Mouse (Mus musculus): Measurements from ENCODE around the gene Neu1. TPM values are rescaled to one million over a fixed set of nuclear protein-coding genes. Genes with fewer than 3 reads are reported as not detected.
"Not testable (repeated sequence)": the region's sequence is repeated elsewhere in the genome, so short reads cannot be mapped to it uniquely, and the experiment has no call there.

Neu1 gene
- polyA plus RNA-seq, 1 experiment, result 13.6 TPM

DNA sequence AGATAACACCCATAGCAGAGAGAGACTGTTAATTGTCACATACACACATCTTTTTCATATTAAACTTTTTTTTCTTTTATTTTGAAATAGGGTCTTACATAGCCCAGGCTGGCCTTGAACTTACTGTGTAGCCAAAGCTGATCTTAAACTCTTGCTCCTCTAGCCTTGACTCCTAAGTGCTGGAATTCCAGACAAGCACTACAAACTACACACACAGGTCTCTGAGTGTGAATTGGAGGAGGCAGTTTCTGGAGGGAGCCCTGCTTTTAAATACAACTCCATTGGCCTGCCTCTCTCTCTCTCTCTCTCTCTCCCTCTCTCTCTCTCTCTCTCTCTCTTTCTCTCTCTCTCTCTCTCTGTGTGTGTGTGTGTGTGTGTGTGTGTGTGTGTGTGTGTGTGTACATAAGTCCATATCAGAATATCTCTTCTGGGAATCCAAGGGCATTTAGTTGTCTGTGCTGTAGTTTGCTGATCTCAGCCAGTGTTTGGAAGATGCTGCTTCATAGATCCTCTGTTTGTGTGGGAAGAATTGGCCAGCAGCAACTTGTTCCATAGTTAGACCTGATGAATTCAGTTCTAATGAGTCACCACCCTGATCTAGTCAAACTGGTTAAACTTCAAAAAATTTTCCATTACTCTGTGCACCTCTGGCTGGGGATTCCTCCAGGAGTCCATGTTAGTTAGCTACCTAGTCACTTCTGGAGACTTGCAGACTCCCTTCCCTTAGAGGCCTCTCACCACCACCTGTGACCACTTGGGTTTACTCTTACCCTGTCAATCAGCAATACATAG is 29.8 kb downstream of the Neu1 start:
- Histone ChIP-seq H3K4me3 (ENCODE audit: low read depth, low read length) (no peak overlapping the region), H3K36me3 (ENCODE audit: control insufficient read depth, insufficient read depth, low read length, poor library complexity, severe bottlenecking) (no peaks in the 10 kb centered on the region), H3K9me3 (replicated peaks; ENCODE audit: control insufficient read depth, insufficient read depth, low read length, poor library complexity, severe bottlenecking) (no peaks in the 10 kb centered on the region), H3K4me1 (ENCODE audit: control insufficient read depth, insufficient read depth, low read length) (peaks cover 5% of the 10 kb centered on the region), H3K27ac (ENCODE audit: insufficient read depth, low read length) (no peak overlapping the region), H3K9ac (ENCODE audit: low read depth, poor library complexity, severe bottlenecking) (no peak overlapping the region), H3K27me3 (ENCODE audit: control insufficient read depth, insufficient read depth, low read length, poor library complexity, severe bottlenecking) (no peaks in the 10 kb centered on the region)
- TF ChIP-seq CTCF (IDR thresholded peaks at IDR 0.05; ENCODE audit: low read depth, low read length) (no peak), EP300 (IDR thresholded peaks at IDR 0.05; ENCODE audit: insufficient read depth, low read depth, low read length) (no peak), POLR2A (IDR thresholded peaks at IDR 0.05; ENCODE audit: insufficient read depth, low read length) (no peak)

DNA sequence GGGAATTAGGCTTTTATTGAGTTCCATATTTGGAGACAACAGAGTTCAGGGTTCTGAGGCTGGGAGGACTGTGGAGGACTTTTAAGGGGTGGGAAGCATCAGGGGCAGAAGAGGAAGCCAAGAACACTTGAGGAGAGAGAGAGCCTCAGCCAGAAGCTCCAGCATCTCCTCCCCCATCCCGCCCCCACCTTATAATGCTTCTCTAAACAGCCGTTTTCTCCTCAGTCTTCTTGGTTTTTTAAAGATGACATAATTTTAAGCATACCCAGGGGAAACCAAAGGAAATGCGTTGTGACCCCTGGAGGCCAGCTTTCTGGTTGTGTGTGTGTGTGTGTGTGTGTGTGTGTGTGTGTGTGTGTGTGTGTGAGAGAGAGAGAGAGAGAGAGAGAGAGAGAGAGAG is 31.1 kb downstream of the Neu1 start:
- Histone ChIP-seq H3K27me3 (ENCODE audit: control insufficient read depth, insufficient read depth, low read length, poor library complexity, severe bottlenecking) (no peaks in the 10 kb centered on the region), H3K4me1 (ENCODE audit: control insufficient read depth, insufficient read depth, low read length) (peaks cover 5% of the 10 kb centered on the region), H3K9ac (ENCODE audit: low read depth, poor library complexity, severe bottlenecking) (no peak overlapping the region), H3K4me3 (ENCODE audit: low read depth, low read length) (no peak overlapping the region), H3K27ac (ENCODE audit: insufficient read depth, low read length) (no peak overlapping the region), H3K36me3 (ENCODE audit: control insufficient read depth, insufficient read depth, low read length, poor library complexity, severe bottlenecking) (no peaks in the 10 kb centered on the region), H3K9me3 (replicated peaks; ENCODE audit: control insufficient read depth, insufficient read depth, low read length, poor library complexity, severe bottlenecking) (no peaks in the 10 kb centered on the region)
- no peak for TF ChIP-seq CTCF (IDR thresholded peaks at IDR 0.05; ENCODE audit: low read depth, low read length)
- TF ChIP-seq EP300 (IDR thresholded peaks at IDR 0.05; ENCODE audit: insufficient read depth, low read depth, low read length), result no peak
- no peak for TF ChIP-seq POLR2A (IDR thresholded peaks at IDR 0.05; ENCODE audit: insufficient read depth, low read length)

DNA sequence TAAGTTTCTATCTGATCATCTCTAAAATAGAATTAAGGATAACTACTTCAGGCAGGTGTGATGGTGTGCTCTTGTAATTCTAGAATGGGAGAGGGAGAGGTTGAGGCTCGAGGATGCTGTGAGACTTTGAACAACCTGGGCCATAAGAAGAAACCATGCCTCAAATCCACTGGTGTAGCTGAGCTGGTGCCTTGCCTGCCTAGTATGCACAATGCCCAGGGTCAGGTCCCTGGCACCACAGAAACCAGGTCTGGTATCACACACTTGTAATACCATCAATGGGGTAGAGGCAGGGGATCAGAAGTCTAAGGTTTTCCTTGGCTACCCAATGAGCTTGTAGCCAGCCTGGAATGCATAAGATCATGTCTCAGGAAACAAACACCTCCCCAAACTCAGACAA is 31.8 kb downstream of the Neu1 start:
- peaks cover 5% of the 10 kb centered on the region for H3K4me1 ChIP-seq (ENCODE audit: control insufficient read depth, insufficient read depth, low read length)
- no peak overlapping the region for H3K4me3 ChIP-seq (ENCODE audit: low read depth, low read length)
- no peaks in the 10 kb centered on the region for H3K9me3 ChIP-seq (replicated peaks; ENCODE audit: control insufficient read depth, insufficient read depth, low read length, poor library complexity, severe bottlenecking)
- no peak overlapping the region for H3K27ac ChIP-seq (ENCODE audit: insufficient read depth, low read length)
- H3K36me3 ChIP-seq (ENCODE audit: control insufficient read depth, insufficient read depth, low read length, poor library complexity, severe bottlenecking), result no peaks in the 10 kb centered on the region
- TF ChIP-seq POLR2A (IDR thresholded peaks at IDR 0.05; ENCODE audit: insufficient read depth, low read length) (no peak), CTCF (IDR thresholded peaks at IDR 0.05; ENCODE audit: low read depth, low read length) (no peak), EP300 (IDR thresholded peaks at IDR 0.05; ENCODE audit: insufficient read depth, low read depth, low read length) (no peak)
- H3K27me3 ChIP-seq (ENCODE audit: control insufficient read depth, insufficient read depth, low read length, poor library complexity, severe bottlenecking), result no peaks in the 10 kb centered on the region
- no peak overlapping the region for H3K9ac ChIP-seq (ENCODE audit: low read depth, poor library complexity, severe bottlenecking)

DNA sequence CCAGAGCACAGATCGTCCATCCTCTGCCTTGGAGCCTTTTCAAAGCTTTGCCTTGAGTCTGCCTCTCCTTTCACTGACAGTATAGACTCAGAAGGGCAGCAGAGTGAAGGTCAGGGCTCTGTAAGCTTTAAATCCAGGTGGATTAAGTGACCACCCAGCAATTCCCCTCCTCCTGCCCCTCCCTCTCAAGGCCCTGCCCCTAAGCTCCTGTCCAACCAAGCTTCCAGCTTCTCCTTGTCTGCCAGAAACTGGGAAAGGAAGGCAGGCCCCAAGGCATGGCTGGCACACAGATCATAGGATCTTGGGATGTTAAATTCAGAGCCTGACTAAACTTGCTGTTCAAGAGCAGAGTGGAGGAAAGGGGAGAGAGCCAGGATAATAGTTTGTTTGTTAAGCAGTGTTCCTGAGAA is 33.6 kb downstream of the Neu1 start:
- no peak for TF ChIP-seq CTCF (IDR thresholded peaks at IDR 0.05; ENCODE audit: low read depth, low read length)
- TF ChIP-seq EP300 (IDR thresholded peaks at IDR 0.05; ENCODE audit: insufficient read depth, low read depth, low read length), result 0 out of 2 replicates have a peak, but pooled peaks have one; percentile 38
- no peak for TF ChIP-seq POLR2A (IDR thresholded peaks at IDR 0.05; ENCODE audit: insufficient read depth, low read length)
- peaks cover 5% of the 10 kb centered on the region for H3K4me1 ChIP-seq (ENCODE audit: control insufficient read depth, insufficient read depth, low read length)
- 0 out of 2 replicates have a peak, but pooled peaks cover 2% of the 10 kb centered on the region for H3K27me3 ChIP-seq (ENCODE audit: control insufficient read depth, insufficient read depth, low read length, poor library complexity, severe bottlenecking)
- no peak overlapping the region for H3K9ac ChIP-seq (ENCODE audit: low read depth, poor library complexity, severe bottlenecking)
- H3K4me3 ChIP-seq (ENCODE audit: low read depth, low read length), result no peak overlapping the region
- H3K36me3 ChIP-seq (ENCODE audit: control insufficient read depth, insufficient read depth, low read length, poor library complexity, severe bottlenecking), result no peaks in the 10 kb centered on the region
- no peaks in the 10 kb centered on the region for H3K9me3 ChIP-seq (replicated peaks; ENCODE audit: control insufficient read depth, insufficient read depth, low read length, poor library complexity, severe bottlenecking)
- H3K27ac ChIP-seq (ENCODE audit: insufficient read depth, low read length), result peak overlapping the region; percentile 81

DNA sequence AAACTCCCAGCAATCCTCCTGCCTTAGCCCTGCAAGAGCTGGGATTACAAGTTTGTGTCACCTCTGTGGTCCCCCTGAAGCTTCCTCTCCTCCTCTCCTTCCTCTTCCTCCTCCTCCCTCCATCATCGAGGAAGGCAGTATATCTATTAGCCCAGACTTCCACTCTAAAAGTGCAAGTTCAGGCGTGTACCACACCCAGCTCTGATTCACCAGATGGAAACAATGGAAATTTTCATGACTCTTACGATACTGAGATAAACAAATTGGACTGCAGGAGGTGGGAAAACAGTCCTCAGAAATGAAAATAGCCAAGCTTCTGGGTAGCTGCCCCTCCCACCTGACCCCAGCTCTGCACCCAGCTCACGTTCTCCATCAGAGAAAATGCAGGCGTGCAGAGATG is 34.6 kb downstream of the Neu1 start:
- no peak overlapping the region for H3K4me3 ChIP-seq (ENCODE audit: low read depth, low read length)
- H3K9ac ChIP-seq (ENCODE audit: low read depth, poor library complexity, severe bottlenecking), result no peak overlapping the region
- H3K36me3 ChIP-seq (ENCODE audit: control insufficient read depth, insufficient read depth, low read length, poor library complexity, severe bottlenecking), result no peaks in the 10 kb centered on the region
- H3K9me3 ChIP-seq (replicated peaks; ENCODE audit: control insufficient read depth, insufficient read depth, low read length, poor library complexity, severe bottlenecking), result no peaks in the 10 kb centered on the region
- TF ChIP-seq EP300 (IDR thresholded peaks at IDR 0.05; ENCODE audit: insufficient read depth, low read depth, low read length) (no peak), CTCF (IDR thresholded peaks at IDR 0.05; ENCODE audit: low read depth, low read length) (no peak), POLR2A (IDR thresholded peaks at IDR 0.05; ENCODE audit: insufficient read depth, low read length) (no peak)
- H3K4me1 ChIP-seq (ENCODE audit: control insufficient read depth, insufficient read depth, low read length), result peaks cover 5% of the 10 kb centered on the region
- H3K27me3 ChIP-seq (ENCODE audit: control insufficient read depth, insufficient read depth, low read length, poor library complexity, severe bottlenecking), result 0 out of 2 replicates have a peak, but pooled peaks cover 2% of the 10 kb centered on the region
- 0 out of 2 replicates have a peak overlapping the region, but pooled peaks have one; percentile 4 for H3K27ac ChIP-seq (ENCODE audit: insufficient read depth, low read length)

DNA sequence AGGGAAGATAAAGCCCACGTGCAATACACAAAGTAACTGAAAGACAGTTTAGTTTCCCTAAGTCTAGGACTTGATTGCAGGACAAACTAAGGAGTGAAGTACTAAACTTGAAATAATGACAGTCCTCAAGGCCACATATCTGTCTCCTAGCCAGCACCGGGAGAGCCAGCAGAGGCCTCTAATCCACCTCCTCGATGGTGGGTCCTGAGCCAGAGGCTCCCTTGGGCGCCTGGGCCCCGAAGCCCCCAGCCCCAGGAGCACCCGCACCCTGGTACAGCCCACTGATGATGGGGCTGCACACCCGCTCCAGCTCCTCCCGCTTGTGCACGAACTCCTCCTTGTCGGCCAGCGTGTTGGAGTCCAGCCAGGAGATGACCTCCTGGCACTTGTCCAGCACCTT is 38.8 kb downstream of the Neu1 start, which contains the start of gene Gm20481:
TSS of gene Gm20481 (plus strand) at position 91 of the 400 bp plus-strand sequence.
- H3K9ac ChIP-seq (ENCODE audit: low read depth, poor library complexity, severe bottlenecking); H3K9me3 ChIP-seq (replicated peaks; ENCODE audit: control insufficient read depth, insufficient read depth, low read length, poor library complexity, severe bottlenecking); H3K36me3 ChIP-seq (ENCODE audit: control insufficient read depth, insufficient read depth, low read length, poor library complexity, severe bottlenecking); H3K4me3 ChIP-seq (ENCODE audit: low read depth, low read length); H3K4me1 ChIP-seq (ENCODE audit: control insufficient read depth, insufficient read depth, low read length); H3K27me3 ChIP-seq (ENCODE audit: control insufficient read depth, insufficient read depth, low read length, poor library complexity, severe bottlenecking); H3K27ac ChIP-seq (ENCODE audit: insufficient read depth, low read length): not testable (repeated sequence)

DNA sequence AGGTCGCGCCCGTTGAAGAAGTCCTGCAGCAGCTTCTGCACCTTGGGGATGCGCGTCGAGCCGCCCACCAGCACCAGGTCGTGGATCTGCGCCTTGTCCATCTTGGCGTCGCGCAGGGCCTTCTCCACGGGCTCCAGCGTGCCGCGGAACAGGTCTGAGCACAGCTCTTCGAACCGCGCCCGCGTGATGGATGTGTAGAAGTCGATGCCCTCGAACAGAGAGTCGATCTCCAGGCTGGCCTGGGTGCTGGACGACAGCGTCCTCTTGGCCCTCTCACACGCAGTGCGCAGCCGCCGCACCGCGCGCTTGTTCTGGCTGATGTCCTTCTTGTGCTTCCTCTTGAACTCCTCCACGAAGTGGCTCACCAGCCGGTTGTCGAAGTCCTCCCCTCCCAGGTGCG is 39.8 kb downstream of the Neu1 start:
- not testable (repeated sequence) for H3K9me3 ChIP-seq (replicated peaks; ENCODE audit: control insufficient read depth, insufficient read depth, low read length, poor library complexity, severe bottlenecking); H3K27ac ChIP-seq (ENCODE audit: insufficient read depth, low read length); H3K4me1 ChIP-seq (ENCODE audit: control insufficient read depth, insufficient read depth, low read length); H3K27me3 ChIP-seq (ENCODE audit: control insufficient read depth, insufficient read depth, low read length, poor library complexity, severe bottlenecking); H3K36me3 ChIP-seq (ENCODE audit: control insufficient read depth, insufficient read depth, low read length, poor library complexity, severe bottlenecking); H3K9ac ChIP-seq (ENCODE audit: low read depth, poor library complexity, severe bottlenecking); H3K4me3 ChIP-seq (ENCODE audit: low read depth, low read length)

DNA sequence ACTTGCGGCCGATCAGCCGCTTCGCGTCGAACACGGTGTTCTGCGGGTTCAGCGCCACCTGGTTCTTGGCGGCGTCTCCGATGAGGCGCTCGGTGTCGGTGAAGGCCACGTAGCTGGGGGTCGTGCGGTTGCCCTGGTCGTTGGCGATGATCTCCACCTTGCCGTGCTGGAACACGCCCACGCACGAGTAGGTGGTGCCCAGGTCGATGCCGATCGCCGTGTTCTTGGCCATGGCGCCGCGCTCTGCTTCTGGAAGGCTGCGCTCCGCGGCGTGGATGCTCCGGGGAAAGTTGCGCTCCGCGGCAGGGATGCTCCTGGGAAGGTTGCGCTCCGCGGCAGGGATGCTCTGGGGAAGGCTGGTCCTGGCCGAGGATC is 40.6 kb downstream of the Neu1 start:
- H3K4me1 ChIP-seq (ENCODE audit: control insufficient read depth, insufficient read depth, low read length); H3K27me3 ChIP-seq (ENCODE audit: control insufficient read depth, insufficient read depth, low read length, poor library complexity, severe bottlenecking); H3K9me3 ChIP-seq (replicated peaks; ENCODE audit: control insufficient read depth, insufficient read depth, low read length, poor library complexity, severe bottlenecking); H3K9ac ChIP-seq (ENCODE audit: low read depth, poor library complexity, severe bottlenecking); H3K36me3 ChIP-seq (ENCODE audit: control insufficient read depth, insufficient read depth, low read length, poor library complexity, severe bottlenecking); H3K27ac ChIP-seq (ENCODE audit: insufficient read depth, low read length): not testable (repeated sequence)
- H3K4me3 ChIP-seq (ENCODE audit: low read depth, low read length), result peak overlapping the region; percentile 58

All from ES-Bruce4 (cell line).